Mouse (Mus musculus) midbrain, embryonic 16.5 days (tissue): ENCODE measurements at regions not wholly inside any gene's neighbourhood (a gene's known extent, or its start where the extent isn't known, plus 50 kb on each side); places are given as distances from the start of the nearest gene placed in this dataset.

Experiments used
- ATAC-seq: fragments of 200-750 bp; cut with Nextera tagmentation; 2 replicates; pipeline ENCODE4 v1.8.0; 2017; ENCODE audit warnings: moderate TSS enrichment
- H3K27ac ChIP-seq: fragments of 300-500 bp; sonication (generic); 2 replicates; pipeline ENCODE4 v1.5.1; 2014; ENCODE audit warnings: mild to moderate bottlenecking, low read length, mixed read lengths
- H3K27me3 ChIP-seq: fragments of 300-500 bp; sonication (generic); 2 replicates; pipeline ENCODE4 v1.6.1; 2014; ENCODE audit warnings: low read depth, low read length, mixed read lengths; ENCODE audit not compliant: control insufficient read depth, insufficient read depth
- H3K36me3 ChIP-seq: fragments of 300-500 bp; sonication (generic); 2 replicates; pipeline ENCODE4 v1.6.1; 2014; ENCODE audit warnings: mild to moderate bottlenecking, low read length, moderate library complexity, mixed read lengths; ENCODE audit not compliant: control insufficient read depth, insufficient read depth
- H3K4me1 ChIP-seq: fragments of 300-500 bp; sonication (generic); 2 replicates; pipeline ENCODE4 v1.6.1; 2014; ENCODE audit warnings: mild to moderate bottlenecking, low read length, mixed read lengths; ENCODE audit not compliant: control insufficient read depth, insufficient read depth
- H3K4me2 ChIP-seq: fragments of 300-500 bp; sonication (generic); 2 replicates; pipeline ENCODE4 v1.6.1; 2014; ENCODE audit warnings: mild to moderate bottlenecking, low read length, mixed read lengths
- H3K4me3 ChIP-seq: fragments of 300-500 bp; sonication (generic); 2 replicates; pipeline ENCODE4 v1.5.1; 2014; ENCODE audit warnings: low read depth, mild to moderate bottlenecking, low read length, moderate library complexity, mixed read lengths
- H3K9ac ChIP-seq: fragments of 300-500 bp; sonication (generic); 2 replicates; pipeline ENCODE4 v1.6.1; 2014; ENCODE audit warnings: low read depth, low read length, mixed read lengths
- H3K9me3 ChIP-seq: fragments of 300-500 bp; sonication (generic); replicated peaks from 2 replicates; pipeline ENCODE4 v1.6.1; 2014; ENCODE audit warnings: mild to moderate bottlenecking, low read length, mixed read lengths; ENCODE audit not compliant: control insufficient read depth, poor library complexity, severe bottlenecking
- WGBS: fragments of 180-500 bp; shearing (Covaris S2); extraction: QIAGEN DNeasy Blood & Tissue Kit; methylation state at CpG from one replicate; pipeline ENCODE4 v1.1.7; 2014; 5-methylcytosine and 5-hydroxymethylcytosine counted together

GRCm38 (mm10) chr6:135563766-135564165 lies 201.4 kb downstream of the Emp1 start:
- no peaks in the 10 kb centered on the region for H3K9me3 ChIP-seq
- no peak overlapping the region for H3K27ac ChIP-seq
- H3K4me3 ChIP-seq, result no peak overlapping the region
- no peaks in the 10 kb centered on the region for H3K27me3 ChIP-seq
- peaks cover 12% of the 10 kb centered on the region; the same call in 1 of the 2 replicates for H3K4me1 ChIP-seq
- no peaks in the 10 kb centered on the region for H3K36me3 ChIP-seq
- no peak overlapping the region for H3K4me2 ChIP-seq
- no peak for ATAC-seq
- no peak overlapping the region for H3K9ac ChIP-seq

GRCm38 (mm10) chr6:135569086-135569485 lies 206.7 kb downstream of the Emp1 start:
- Histone ChIP-seq H3K27ac (no peak overlapping the region), H3K9me3 (no peaks in the 10 kb centered on the region), H3K4me2 (no peak overlapping the region), H3K27me3 (no peaks in the 10 kb centered on the region), H3K4me3 (no peak overlapping the region), H3K9ac (no peak overlapping the region), H3K36me3 (no peaks in the 10 kb centered on the region), H3K4me1 (no peaks in the 10 kb centered on the region)
- WGBS, result 63% methylated on average over 1 of the region's 1 CpGs
- ATAC-seq, result no peak

DNA sequence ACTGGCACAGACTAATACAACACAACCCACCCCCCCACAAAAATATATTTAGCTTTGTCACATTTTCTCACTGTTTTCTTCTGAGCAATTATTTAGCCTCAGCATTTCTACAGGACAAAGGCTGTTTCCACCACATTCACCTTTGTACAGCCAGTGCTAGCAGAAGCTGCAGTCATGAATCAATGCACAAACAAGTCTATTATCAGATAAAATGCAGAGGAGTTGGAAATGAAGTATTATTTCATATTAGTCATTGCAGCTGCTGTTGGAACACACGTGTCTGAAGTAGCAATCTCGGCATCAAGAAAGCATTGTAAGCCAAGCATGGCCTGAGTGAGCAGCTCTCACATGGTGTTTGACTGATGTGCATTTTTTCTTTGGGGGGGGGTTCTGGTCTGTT lies 212.9 kb downstream of the Emp1 start:
- Histone ChIP-seq H3K27me3 (no peaks in the 10 kb centered on the region), H3K4me3 (no peak overlapping the region), H3K9me3 (no peaks in the 10 kb centered on the region), H3K27ac (no peak overlapping the region), H3K9ac (no peak overlapping the region), H3K36me3 (no peaks in the 10 kb centered on the region), H3K4me1 (no peaks in the 10 kb centered on the region), H3K4me2 (no peak overlapping the region)
- no peak for ATAC-seq
- WGBS, result 78% methylated on average over 2 of the region's 2 CpGs

DNA sequence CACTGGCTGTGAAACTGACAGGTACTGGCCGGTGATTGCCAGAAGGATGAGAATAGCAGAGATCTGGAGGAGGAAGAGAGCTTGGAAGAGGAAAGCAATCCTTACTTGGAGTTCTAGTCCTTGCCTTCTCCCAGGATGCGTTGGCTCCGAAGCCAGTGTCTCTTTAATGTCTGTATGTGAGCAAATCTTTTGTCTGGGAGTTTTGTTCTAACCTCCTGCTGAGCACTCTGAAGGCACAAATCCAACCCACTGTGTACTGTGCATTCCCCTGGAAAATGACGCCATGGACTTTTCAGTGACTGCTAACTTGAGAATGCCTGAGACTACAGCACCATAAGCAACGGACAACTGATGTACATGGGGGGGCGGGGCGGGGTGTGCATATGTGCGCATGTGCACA lies 216.4 kb downstream of the Emp1 start:
- H3K27me3 ChIP-seq, result no peaks in the 10 kb centered on the region
- H3K4me1 ChIP-seq, result no peaks in the 10 kb centered on the region
- no peak overlapping the region for H3K9ac ChIP-seq
- H3K4me3 ChIP-seq, result no peak overlapping the region
- H3K36me3 ChIP-seq, result no peaks in the 10 kb centered on the region
- no peak overlapping the region for H3K27ac ChIP-seq
- H3K9me3 ChIP-seq, result no peaks in the 10 kb centered on the region
- no peak for ATAC-seq
- H3K4me2 ChIP-seq, result no peak overlapping the region
- WGBS, result 52% methylated on average over 8 of the region's 8 CpGs

DNA sequence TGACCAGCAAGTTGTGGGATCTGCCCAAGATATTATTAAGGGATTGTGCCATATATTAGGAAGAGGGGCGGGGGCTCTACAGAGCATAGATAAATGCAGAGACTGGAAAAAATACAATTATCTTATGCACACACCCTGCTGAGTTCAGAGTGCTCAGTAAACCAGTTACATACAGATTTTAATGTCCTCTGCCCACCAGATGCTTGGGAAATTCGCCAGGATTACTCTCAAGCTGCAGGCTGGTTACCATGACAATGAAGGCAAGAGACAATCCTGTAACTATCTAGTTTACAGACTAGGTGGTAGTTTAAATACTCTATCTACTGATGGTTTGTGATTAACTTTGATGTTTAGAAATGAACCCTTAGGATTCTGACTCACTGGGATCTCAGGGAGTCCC lies 220.2 kb downstream of the Emp1 start:
- H3K4me1 ChIP-seq, result no peaks in the 10 kb centered on the region
- 36% methylated on average over 2 of the region's 2 CpGs for WGBS
- no peak for ATAC-seq

GRCm38 (mm10) chr6:135584782-135585181 lies 222.4 kb downstream of the Emp1 start:
- Histone ChIP-seq H3K4me2 (no peak overlapping the region), H3K9ac (no peak overlapping the region), H3K4me3 (no peak overlapping the region), H3K27me3 (no peaks in the 10 kb centered on the region), H3K9me3 (no peaks in the 10 kb centered on the region), H3K27ac (no peak overlapping the region), H3K36me3 (no peaks in the 10 kb centered on the region), H3K4me1 (no peaks in the 10 kb centered on the region)
- no peak for ATAC-seq
- 91% methylated on average over 2 of the region's 2 CpGs for WGBS

More for the DNA sequence above, 220.2 kb downstream of the Emp1 start:
- Histone ChIP-seq H3K9me3 (no peaks in the 10 kb centered on the region), H3K27me3 (no peaks in the 10 kb centered on the region), H3K27ac (no peak overlapping the region), H3K4me3 (no peak overlapping the region), H3K4me2 (no peak overlapping the region), H3K36me3 (no peaks in the 10 kb centered on the region), H3K9ac (no peak overlapping the region)

DNA sequence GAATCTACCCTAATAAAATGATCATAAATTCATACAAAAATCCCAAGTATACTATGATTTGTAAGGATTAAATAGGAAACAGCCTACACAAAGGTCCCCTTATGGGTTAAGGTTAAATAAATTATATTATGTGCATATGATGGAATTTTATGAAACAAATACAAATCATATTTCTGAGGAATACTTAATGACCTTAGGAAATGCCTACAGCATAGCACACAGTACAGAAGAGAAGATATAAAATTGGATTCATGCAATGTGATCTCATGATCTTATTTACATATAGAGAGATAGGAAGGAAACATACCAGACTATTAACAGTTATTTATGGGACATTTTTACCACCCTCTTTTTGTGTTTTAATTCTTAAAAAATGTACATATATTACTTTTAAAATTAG lies 227.7 kb downstream of the Emp1 start:
- no peak overlapping the region for H3K27ac ChIP-seq
- no peaks in the 10 kb centered on the region for H3K36me3 ChIP-seq
- H3K4me2 ChIP-seq, result no peak overlapping the region
- no peaks in the 10 kb centered on the region for H3K9me3 ChIP-seq
- no peaks in the 10 kb centered on the region for H3K27me3 ChIP-seq
- H3K4me3 ChIP-seq, result no peak overlapping the region
- no peak overlapping the region for H3K9ac ChIP-seq
- H3K4me1 ChIP-seq, result no peaks in the 10 kb centered on the region
- no peak for ATAC-seq

GRCm38 (mm10) chr6:135591085-135591484 lies 228.7 kb downstream of the Emp1 start:
- Histone ChIP-seq H3K4me3 (no peak overlapping the region), H3K9me3 (no peaks in the 10 kb centered on the region), H3K9ac (no peak overlapping the region), H3K27ac (no peak overlapping the region), H3K4me1 (no peaks in the 10 kb centered on the region), H3K36me3 (no peaks in the 10 kb centered on the region), H3K4me2 (no peak overlapping the region), H3K27me3 (no peaks in the 10 kb centered on the region)
- ATAC-seq, result no peak
- WGBS, result 94% methylated on average over 9 of the region's 9 CpGs

DNA sequence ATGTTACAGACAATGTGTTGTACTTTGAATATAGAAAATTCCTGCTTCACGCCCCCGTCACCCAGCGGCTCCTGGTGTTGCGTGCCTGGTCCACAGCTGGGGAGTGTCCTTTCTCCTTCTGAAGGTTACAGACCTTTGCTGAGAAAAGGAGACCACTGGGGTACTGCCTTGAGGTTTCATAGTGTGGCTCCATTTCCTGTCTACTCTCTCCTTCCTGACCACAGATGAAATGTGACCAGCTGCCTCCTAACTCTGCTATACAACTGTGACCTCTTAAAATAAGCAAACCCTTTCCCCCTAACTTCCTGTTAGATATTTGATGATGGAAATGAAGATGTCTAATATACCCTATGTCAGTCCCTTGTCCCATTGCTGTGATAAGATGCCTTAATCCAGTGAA lies 234.0 kb downstream of the Emp1 start:
- Histone ChIP-seq H3K27me3 (no peaks in the 10 kb centered on the region), H3K9ac (no peak overlapping the region), H3K4me3 (no peak overlapping the region), H3K4me2 (no peak overlapping the region), H3K4me1 (no peaks in the 10 kb centered on the region), H3K27ac (no peak overlapping the region), H3K36me3 (no peaks in the 10 kb centered on the region), H3K9me3 (no peaks in the 10 kb centered on the region)
- WGBS, result 96% methylated on average over 4 of the region's 4 CpGs
- no peak for ATAC-seq
